Mouse (Mus musculus) gonadal fat pad, adult 2 months (tissue): ENCODE data around the gene Abca5. TPM values are rescaled to one million over a fixed set of nuclear protein-coding genes. Genes with fewer than 3 reads are reported as not detected.

Source experiments
- polyA plus RNA-seq: library from polyadenylated mRNA; depleted of rRNA; stranded (reverse); fragments of >200 nt; gene quantifications from 2 replicates; pipeline ENCODE4 v1.2.3, GENCODE M21; 2012; rRNA removed

Gene Abca5
- polyA plus RNA-seq, 1 experiment: 3.8 TPM

Other genes starting within 250 kb of the Abca5 start
- gene Abca8a, start 241.7 kb downstream of the Abca5 start, polyA plus RNA-seq: 15.3 and 17.2 TPM in 2 replicates
- gene Abca9, start 169.5 kb downstream of the Abca5 start, polyA plus RNA-seq: 3.3 TPM in 2 replicates
- gene Abca6, start 85.9 kb downstream of the Abca5 start, polyA plus RNA-seq: 1.6 and 2.3 TPM in 2 replicates
- gene Map2k6, start 61.4 kb upstream of the Abca5 start, polyA plus RNA-seq: 2.8 and 2.9 TPM in 2 replicates